8 mouse cellular contexts compared by ENCODE assay signal in genomic region chr11:95585684-95586083, GRCm38 (mm10). TPM values are rescaled to one million over a fixed set of nuclear protein-coding genes. Genes with fewer than 3 reads are reported as not detected.
A peak's percentile ranks its signal among the peaks of the same experiment; 100 is the strongest.
DNase-seq lines count a peak whose midpoint lies in the region; ATAC-seq and TF ChIP-seq lines count a peak whose summit lies in the region.

No protein-coding gene starts in this region.

- peaks cover 10% of the 10 kb centered on the region for H3K27me3 ChIP-seq in liver, adult 2 months (ENCODE audit: control insufficient read depth, insufficient read depth, low read length)
- peaks cover 67% of the 10 kb centered on the region for H3K27me3 ChIP-seq in forebrain, embryonic 11.5 days (ENCODE audit: control insufficient read depth, insufficient read depth, low read length)
- H3K27me3 ChIP-seq in intestine, postnatal 0 days (replicated peaks; ENCODE audit: control insufficient read depth, insufficient read depth, low read length) = peaks cover 65% of the 10 kb centered on the region
- H3K27me3 ChIP-seq in neural tube, embryonic 12.5 days (replicated peaks) = peaks cover 57% of the 10 kb centered on the region

- 5% methylated on average over 15 of the region's 15 CpGs for WGBS in liver, adult 2 months
- WGBS in forebrain, embryonic 11.5 days = 2% methylated on average over 15 of the region's 15 CpGs
- 5% methylated on average over 15 of the region's 15 CpGs for WGBS in intestine, postnatal 0 days
- WGBS in neural tube, embryonic 12.5 days = 2% methylated on average over 15 of the region's 15 CpGs

- peak overlapping the region; percentile 66 for H3K4me2 ChIP-seq in forebrain, embryonic 11.5 days (ENCODE audit: low read depth, low read length, severe bottlenecking)
- peak overlapping the region; percentile 65 for H3K4me2 ChIP-seq in intestine, postnatal 0 days (replicated peaks; ENCODE audit: low read depth)
- peak overlapping the region; percentile 78 for H3K4me2 ChIP-seq in neural tube, embryonic 12.5 days (replicated peaks)

- DNase-seq in liver, adult 2 months (ENCODE audit: extremely low read depth, low read depth, low spot score) = no peak
- no peak for DNase-seq in liver
- peak; percentile 55 for DNase-seq in forebrain, embryonic 11.5 days (ENCODE audit: low spot score)
- no peak for DNase-seq in left cerebral cortex, postnatal 36 days (ENCODE audit: low spot score in 2 of 2)
- DNase-seq in spleen, postnatal 36 days (ENCODE audit: low spot score in 2 of 2) = no peak
- DNase-seq in testis, postnatal 10 days (ENCODE audit: low spot score) = no peak

- H3K9ac ChIP-seq in liver, adult 2 months (ENCODE audit: low read depth, low read length) = no peak overlapping the region
- no peak overlapping the region for H3K9ac ChIP-seq in forebrain, embryonic 11.5 days (ENCODE audit: low read length)
- no peak overlapping the region for H3K9ac ChIP-seq in intestine, postnatal 0 days (ENCODE audit: low read depth, low read length)
- peak overlapping the region; percentile 57; the same call in 1 of the 2 replicates for H3K9ac ChIP-seq in neural tube, embryonic 12.5 days

- H3K4me1 ChIP-seq in liver, adult 2 months (ENCODE audit: control insufficient read depth, insufficient read depth, low read length) = no peaks in the 10 kb centered on the region
- H3K4me1 ChIP-seq in forebrain, embryonic 11.5 days (replicated peaks; ENCODE audit: control insufficient read depth, insufficient read depth, low read length) = peaks cover 7% of the 10 kb centered on the region; the same call in 1 of the 2 replicates
- H3K4me1 ChIP-seq in intestine, postnatal 0 days (replicated peaks; ENCODE audit: control insufficient read depth, insufficient read depth, low read length) = no peaks in the 10 kb centered on the region
- peaks cover 55% of the 10 kb centered on the region for H3K4me1 ChIP-seq in neural tube, embryonic 12.5 days

- no peak for TF ChIP-seq CTCF in liver, adult 2 months (IDR thresholded peaks at IDR 0.05; ENCODE audit: low read depth, low read length)
- TF ChIP-seq CTCF in intestine, postnatal 0 days (IDR thresholded peaks at IDR 0.05; ENCODE audit: low read depth) = no peak

- 0 out of 2 replicates have a peak overlapping the region, but pooled peaks have one; percentile 10 for H3K4me3 ChIP-seq in liver, adult 2 months (ENCODE audit: insufficient read depth, low read depth, low read length)
- peak overlapping the region; percentile 32 for H3K4me3 ChIP-seq in forebrain, embryonic 11.5 days (ENCODE audit: low read depth, low read length)
- peak overlapping the region; percentile 43 for H3K4me3 ChIP-seq in intestine, postnatal 0 days (ENCODE audit: low read depth, low read length)
- H3K4me3 ChIP-seq in neural tube, embryonic 12.5 days = peak overlapping the region; percentile 41

- intact Hi-C loops in left cerebral cortex, postnatal 36 days (cut with DNase I) = loop anchor here (2.0 kb wide), 2 partner anchors 53 to 63 kb away; no protein-coding TSS in a partner anchor

- H3K9me3 ChIP-seq in forebrain, embryonic 11.5 days (ENCODE audit: control insufficient read depth, low read length) = no peaks in the 10 kb centered on the region
- no peaks in the 10 kb centered on the region for H3K9me3 ChIP-seq in intestine, postnatal 0 days (ENCODE audit: control insufficient read depth)
- no peaks in the 10 kb centered on the region for H3K9me3 ChIP-seq in neural tube, embryonic 12.5 days

- H3K79me2 ChIP-seq in liver, adult 2 months (ENCODE audit: control insufficient read depth, insufficient read depth, low read length) = no peaks in the 10 kb centered on the region

- no peak overlapping the region for H3K27ac ChIP-seq in liver, adult 2 months (replicated peaks; ENCODE audit: insufficient read depth, low read depth, low read length)
- H3K27ac ChIP-seq in forebrain, embryonic 11.5 days (ENCODE audit: low read depth, low read length) = no peak overlapping the region
- no peak overlapping the region for H3K27ac ChIP-seq in intestine, postnatal 0 days (ENCODE audit: low read depth, low read length)
- no peak overlapping the region for H3K27ac ChIP-seq in neural tube, embryonic 12.5 days

- ATAC-seq in forebrain, embryonic 11.5 days (replicated peaks; ENCODE audit: low FRiP score) = 0 out of 2 replicates have a peak, but pooled peaks have one; percentile 6
- ATAC-seq in intestine, postnatal 0 days = no peak
- no peak for ATAC-seq in neural tube, embryonic 12.5 days (ENCODE audit: low FRiP score, low read depth)

- no peak for TF ChIP-seq POLR2A in liver, adult 2 months (IDR thresholded peaks at IDR 0.05; ENCODE audit: extremely low read depth, insufficient read depth, low read length)

- H3K36me3 ChIP-seq in liver, adult 2 months (ENCODE audit: control insufficient read depth, insufficient read depth, low read length) = no peaks in the 10 kb centered on the region
- H3K36me3 ChIP-seq in forebrain, embryonic 11.5 days (ENCODE audit: control insufficient read depth, insufficient read depth, low read length) = no peaks in the 10 kb centered on the region
- no peaks in the 10 kb centered on the region for H3K36me3 ChIP-seq in intestine, postnatal 0 days (ENCODE audit: control insufficient read depth, insufficient read depth)
- 0 out of 2 replicates have a peak, but pooled peaks cover under 1% of the 10 kb centered on the region for H3K36me3 ChIP-seq in neural tube, embryonic 12.5 days

RNA-seq across cellular contexts. Expression of gene Ngfr, which starts 1.9 kb away (rescaled TPM):
- 1.0 and 3.0 TPM in 2 replicates for total RNA-seq in liver, adult 2 months (2014; rRNA removed)
- polyA plus RNA-seq in liver, adult 2 months (2012; rRNA removed) = 4.9 and 6.9 TPM in 2 replicates
- polyA plus RNA-seq in forebrain, embryonic 11.5 days (2014; fragmentation: Nextera tagmentation; extraction: Ambion mirVana) = 10.5 and 11.5 TPM in 2 replicates
- polyA plus RNA-seq in intestine, postnatal 0 days (2015; fragmentation: Nextera tagmentation; extraction: Ambion mirVana) = 7.2 and 7.4 TPM in 2 replicates
- 106 and 125 TPM in 2 replicates for polyA plus RNA-seq in neural tube, embryonic 12.5 days (2016; fragmentation: Nextera tagmentation; extraction: Ambion mirVana)
- total RNA-seq in left cerebral cortex, postnatal 36 days (2021) = 1 to 10 TPM in 1 of 2 experiments, under 1 TPM in 1; 0.74 to 1.7 TPM
